Mouse (Mus musculus): ENCODE measurements around the gene Gm10322.

DNA sequence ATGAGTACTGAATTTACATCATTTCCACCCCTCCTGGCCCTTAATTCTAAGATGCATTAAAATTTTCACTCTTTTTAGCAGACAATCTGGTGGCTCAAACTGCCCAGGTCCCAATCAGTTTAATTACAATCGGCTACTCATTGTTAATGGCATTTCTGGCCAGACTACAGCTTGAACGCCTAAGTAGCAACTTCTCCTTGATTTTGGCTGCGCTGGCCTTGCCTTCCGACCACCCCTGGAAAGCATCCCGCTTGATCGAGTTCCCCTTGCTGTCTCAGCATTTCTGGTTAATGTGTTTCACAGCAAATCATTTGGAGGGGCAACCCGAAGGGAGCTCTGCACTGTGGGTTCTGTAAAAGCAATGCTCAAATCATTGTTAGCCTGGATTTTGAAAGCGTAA, 13.8 kb upstream of the Gm10322 start:
- TF ChIP-seq CTCF (IDR thresholded peaks at IDR 0.05; ENCODE audit: insufficient read depth, low read depth, low read length) (no peak), POLR2A (IDR thresholded peaks at IDR 0.05; ENCODE audit: insufficient read depth, low read depth, low read length) (no peak)

Measured in olfactory bulb, adult 2 months (tissue).